Mouse (Mus musculus): ENCODE data around the gene Plekhm3. TPM values are rescaled to one million over a fixed set of nuclear protein-coding genes. Genes with fewer than 3 reads are reported as not detected.

Plekhm3 gene
- polyA plus RNA-seq, 1 experiment from 2014 or later: 13.7 TPM

DNA sequence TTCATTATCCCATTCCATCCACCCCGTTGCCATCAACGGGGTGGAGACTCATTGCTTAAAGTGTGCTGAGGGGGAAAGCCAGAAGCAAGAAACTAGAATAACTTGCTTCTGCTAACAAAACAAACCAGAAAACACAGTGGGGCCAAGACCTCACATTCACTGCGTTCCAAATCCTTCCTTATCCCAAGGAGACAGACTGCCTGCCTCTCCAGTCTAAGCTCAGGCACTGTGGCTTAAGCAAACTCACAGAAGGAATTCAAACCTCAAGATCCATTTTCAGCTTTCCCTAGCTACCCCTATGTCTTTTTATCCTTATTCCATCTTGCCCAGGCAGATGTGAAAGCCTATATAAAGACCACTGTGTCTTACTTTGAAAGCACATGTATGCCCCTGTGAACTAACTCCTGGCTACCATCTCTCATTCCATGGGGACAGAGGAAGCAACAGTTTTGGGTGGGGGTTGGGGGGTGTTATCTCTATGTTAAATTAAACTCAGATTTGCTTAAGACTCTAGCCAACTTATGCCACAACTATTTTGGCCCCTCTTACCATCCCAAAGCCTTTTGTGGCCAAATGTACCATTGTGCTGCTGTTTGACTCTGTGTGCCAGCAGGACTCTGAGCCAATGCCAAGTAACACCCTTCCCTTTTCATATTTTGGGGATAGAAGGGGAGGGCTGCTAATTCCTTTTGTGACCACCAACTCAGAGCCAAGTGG is 112.6 kb downstream of the Plekhm3 start:
- ATAC-seq (ENCODE audit: low read depth): no peak
- no peak overlapping the region for H3K4me2 ChIP-seq
- H3K27me3 ChIP-seq: no peaks in the 10 kb centered on the region
- peaks cover 28% of the 10 kb centered on the region for H3K4me1 ChIP-seq (replicated peaks)
- WGBS: 85% methylated on average over 3 of the region's 3 CpGs
- no peak overlapping the region for H3K4me3 ChIP-seq
- no peak overlapping the region for H3K9ac ChIP-seq
- H3K9me3 ChIP-seq: no peaks in the 10 kb centered on the region
- no peak overlapping the region for H3K27ac ChIP-seq (replicated peaks)
- no peaks in the 10 kb centered on the region for H3K36me3 ChIP-seq

DNA sequence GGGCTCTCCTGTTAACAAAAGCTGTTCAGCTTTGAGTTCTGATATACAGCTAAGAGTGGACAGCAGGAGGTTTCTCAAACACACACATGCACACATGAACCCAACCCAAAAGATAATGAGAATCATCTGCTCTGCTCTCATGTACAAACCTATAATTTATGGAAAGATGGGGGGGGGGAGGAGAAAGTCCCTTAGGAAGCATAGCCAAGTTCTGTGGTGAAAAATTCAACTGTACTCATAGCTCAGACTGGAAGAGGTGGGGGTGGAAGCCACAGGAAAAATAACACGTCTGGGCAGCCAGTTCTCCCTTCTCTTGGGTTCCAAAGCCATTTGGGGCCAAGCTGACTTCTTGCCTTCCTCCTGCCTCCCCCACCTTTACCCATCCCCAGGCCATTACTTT is 115.7 kb downstream of the Plekhm3 start:
- Histone ChIP-seq H3K4me2 (no peak overlapping the region), H3K4me1 (replicated peaks) (peaks cover 5% of the 10 kb centered on the region; the same call in 1 of the 2 replicates), H3K27me3 (no peaks in the 10 kb centered on the region), H3K27ac (replicated peaks) (no peak overlapping the region), H3K4me3 (no peak overlapping the region), H3K9me3 (no peaks in the 10 kb centered on the region), H3K9ac (no peak overlapping the region), H3K36me3 (no peaks in the 10 kb centered on the region)
- ATAC-seq (ENCODE audit: low read depth): no peak
- WGBS: 64% methylated on average over 1 of the region's 1 CpGs

DNA sequence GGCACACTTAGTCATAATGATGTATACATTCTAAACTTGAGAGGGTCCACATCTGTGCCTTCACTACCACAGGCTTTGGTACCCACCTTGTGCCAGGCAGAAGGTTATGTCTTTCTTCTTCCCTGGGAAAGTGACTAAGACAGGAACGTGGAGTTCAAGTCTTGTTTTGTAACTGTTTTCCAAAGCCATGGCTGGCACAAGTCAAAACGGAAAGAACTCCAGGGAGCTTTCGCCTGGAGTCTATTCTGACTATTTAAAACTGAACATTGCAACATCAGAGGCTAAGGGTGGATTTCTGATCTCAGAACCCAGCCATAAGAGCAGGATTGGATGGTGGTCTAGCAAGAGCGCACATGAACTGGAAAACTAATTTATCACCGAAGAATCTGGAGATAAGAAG is 120.0 kb downstream of the Plekhm3 start:
- Histone ChIP-seq H3K4me2 (no peak overlapping the region), H3K4me1 (replicated peaks) (peaks cover 5% of the 10 kb centered on the region; the same call in 1 of the 2 replicates), H3K4me3 (no peak overlapping the region), H3K27me3 (no peaks in the 10 kb centered on the region), H3K9ac (no peak overlapping the region), H3K27ac (replicated peaks) (no peak overlapping the region), H3K36me3 (no peaks in the 10 kb centered on the region), H3K9me3 (no peaks in the 10 kb centered on the region)
- no peak for ATAC-seq (ENCODE audit: low read depth)
- 95% methylated on average over 5 of the region's 5 CpGs for WGBS

DNA sequence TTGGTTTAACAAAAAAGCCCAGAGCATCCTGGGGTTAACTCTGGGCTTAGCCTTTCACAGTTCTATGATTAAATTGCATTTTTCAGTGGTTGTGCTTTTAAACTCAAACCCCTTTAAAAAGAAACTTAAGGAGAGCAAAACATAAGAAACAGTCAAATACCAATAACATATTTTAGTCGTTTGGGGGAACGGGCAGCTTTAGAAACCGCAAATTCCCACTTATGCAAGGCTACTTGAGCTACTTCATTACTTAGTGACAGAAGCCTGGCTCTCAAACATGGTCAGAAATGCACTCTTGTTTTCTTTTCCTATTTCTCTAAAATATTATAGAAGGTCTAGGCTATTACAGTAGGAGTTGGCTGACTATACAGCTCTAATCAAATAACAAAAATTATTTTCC is 120.5 kb downstream of the Plekhm3 start:
- H3K9ac ChIP-seq: no peak overlapping the region
- H3K4me2 ChIP-seq: no peak overlapping the region
- 81% methylated on average over 3 of the region's 3 CpGs for WGBS
- peaks cover 5% of the 10 kb centered on the region; the same call in 1 of the 2 replicates for H3K4me1 ChIP-seq (replicated peaks)
- ATAC-seq (ENCODE audit: low read depth): no peak
- no peaks in the 10 kb centered on the region for H3K27me3 ChIP-seq
- no peaks in the 10 kb centered on the region for H3K36me3 ChIP-seq
- H3K9me3 ChIP-seq: no peaks in the 10 kb centered on the region
- no peak overlapping the region for H3K4me3 ChIP-seq
- H3K27ac ChIP-seq (replicated peaks): no peak overlapping the region

DNA sequence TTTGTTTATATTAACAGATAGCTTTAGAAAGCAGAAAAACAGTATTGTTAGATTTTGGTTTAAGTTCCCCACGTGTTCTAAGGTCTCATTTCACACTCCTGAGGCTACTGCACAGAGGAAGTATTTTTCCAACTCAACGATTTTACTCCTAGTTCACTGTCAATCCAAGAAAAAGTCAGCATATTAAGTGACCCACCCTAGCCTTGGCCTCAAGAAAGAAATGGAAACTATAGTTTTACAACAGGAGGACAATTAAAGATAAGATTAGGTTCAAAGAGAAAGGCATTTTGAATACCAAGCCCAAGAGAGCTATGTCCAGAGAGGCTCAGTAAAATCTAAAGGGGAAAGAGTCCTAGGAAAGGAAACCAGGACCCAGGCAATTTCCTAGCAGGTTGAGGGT is 125.1 kb downstream of the Plekhm3 start:
- no peak overlapping the region for H3K27ac ChIP-seq (replicated peaks)
- H3K4me1 ChIP-seq (replicated peaks): no peaks in the 10 kb centered on the region
- no peaks in the 10 kb centered on the region for H3K9me3 ChIP-seq
- no peak for ATAC-seq (ENCODE audit: low read depth)
- no peak overlapping the region for H3K9ac ChIP-seq
- H3K27me3 ChIP-seq: no peaks in the 10 kb centered on the region
- 70% methylated on average over 2 of the region's 2 CpGs for WGBS
- H3K4me2 ChIP-seq: no peak overlapping the region
- H3K36me3 ChIP-seq: no peaks in the 10 kb centered on the region
- H3K4me3 ChIP-seq: no peak overlapping the region

DNA sequence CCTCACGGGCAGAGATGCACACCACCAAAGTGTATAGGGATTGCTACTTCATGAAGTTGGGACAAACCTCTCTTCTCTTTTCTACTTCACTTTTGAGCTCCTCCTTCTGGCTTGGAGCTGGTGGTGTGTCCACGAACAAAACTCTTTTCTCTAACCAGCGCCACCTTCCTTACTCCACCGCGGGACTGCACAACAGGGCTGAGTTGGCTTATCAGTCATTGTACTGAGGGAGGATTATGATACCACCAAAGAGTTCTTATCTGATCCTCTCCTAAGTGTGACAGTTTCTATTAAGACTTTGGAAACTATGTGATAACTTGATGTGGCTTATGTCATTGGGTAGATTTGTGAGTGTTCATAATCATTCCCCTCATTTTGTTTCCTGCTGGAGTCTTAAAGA is 129.2 kb downstream of the Plekhm3 start:
- Histone ChIP-seq H3K4me3 (no peak overlapping the region), H3K4me2 (no peak overlapping the region), H3K27ac (replicated peaks) (no peak overlapping the region), H3K36me3 (no peaks in the 10 kb centered on the region), H3K9me3 (no peaks in the 10 kb centered on the region), H3K27me3 (no peaks in the 10 kb centered on the region), H3K9ac (no peak overlapping the region), H3K4me1 (replicated peaks) (no peaks in the 10 kb centered on the region)
- no peak for ATAC-seq (ENCODE audit: low read depth)
- 92% methylated on average over 5 of the region's 5 CpGs for whole genome bisulfite sequencing

DNA sequence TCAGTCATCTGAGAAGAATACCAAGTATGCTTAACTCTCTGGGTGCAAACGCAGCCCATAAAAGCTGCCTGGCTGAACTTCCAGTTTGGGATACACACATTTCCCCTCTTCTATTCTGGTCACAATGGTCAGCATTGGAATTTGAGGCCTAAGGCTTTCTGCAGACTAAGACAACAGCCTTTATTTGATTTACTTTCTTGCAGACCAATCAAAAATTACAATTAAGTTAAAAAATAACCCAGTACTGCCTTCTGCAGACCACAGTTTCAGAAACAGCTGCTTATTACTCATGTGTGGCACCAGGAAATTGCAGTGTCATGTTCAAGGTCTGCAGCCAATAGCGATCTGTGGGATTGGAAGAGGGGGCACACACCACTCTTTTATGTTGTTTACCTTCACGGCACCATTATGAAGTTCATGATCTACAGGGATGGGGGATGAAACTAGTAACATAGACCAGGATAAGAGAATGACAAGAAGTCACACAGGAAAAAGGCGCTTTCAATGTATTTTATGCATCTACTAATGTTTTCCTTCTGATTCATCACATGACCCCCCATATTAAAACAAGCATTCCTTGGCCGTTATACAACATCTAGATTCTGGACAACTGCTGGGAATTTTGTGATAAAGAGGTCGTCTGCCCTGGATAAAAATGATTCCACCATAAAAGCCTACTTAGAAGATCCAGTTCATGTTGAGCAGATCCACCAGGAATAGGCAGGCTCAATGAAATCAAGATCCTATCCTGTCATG is 130.1 kb downstream of the Plekhm3 start:
- Histone ChIP-seq H3K4me3 (no peak overlapping the region), H3K36me3 (no peaks in the 10 kb centered on the region), H3K9me3 (no peaks in the 10 kb centered on the region), H3K27me3 (no peaks in the 10 kb centered on the region), H3K4me1 (replicated peaks) (no peaks in the 10 kb centered on the region), H3K4me2 (no peak overlapping the region), H3K9ac (no peak overlapping the region), H3K27ac (replicated peaks) (no peak overlapping the region)
- WGBS: 87% methylated on average over 6 of the region's 6 CpGs
- ATAC-seq (ENCODE audit: low read depth): no peak

DNA sequence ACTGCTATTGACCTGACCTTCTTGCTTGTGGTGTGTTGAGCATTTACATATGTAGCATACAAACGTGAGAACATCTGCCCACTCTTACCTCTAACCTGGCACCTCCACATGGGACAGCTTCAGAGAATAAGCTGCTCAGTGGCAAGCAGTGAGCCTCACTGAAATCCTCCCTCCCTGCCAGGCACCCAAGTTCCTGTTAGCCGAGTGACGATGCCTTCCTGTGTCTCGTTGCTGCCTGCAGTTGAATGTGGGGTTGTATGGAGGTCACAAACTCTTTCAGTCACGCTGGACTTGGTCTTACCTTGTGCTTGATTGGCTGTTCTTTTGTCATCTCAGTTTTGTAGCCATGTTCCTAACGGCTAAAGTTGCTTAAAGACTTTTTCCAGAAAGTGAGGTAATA is 133.1 kb downstream of the Plekhm3 start:
- Histone ChIP-seq H3K27me3 (no peaks in the 10 kb centered on the region), H3K9ac (no peak overlapping the region), H3K4me2 (no peak overlapping the region), H3K4me1 (replicated peaks) (no peaks in the 10 kb centered on the region), H3K27ac (replicated peaks) (no peak overlapping the region), H3K9me3 (no peaks in the 10 kb centered on the region), H3K36me3 (no peaks in the 10 kb centered on the region), H3K4me3 (no peak overlapping the region)
- WGBS: 78% methylated on average over 6 of the region's 6 CpGs
- no peak for ATAC-seq (ENCODE audit: low read depth)

DNA sequence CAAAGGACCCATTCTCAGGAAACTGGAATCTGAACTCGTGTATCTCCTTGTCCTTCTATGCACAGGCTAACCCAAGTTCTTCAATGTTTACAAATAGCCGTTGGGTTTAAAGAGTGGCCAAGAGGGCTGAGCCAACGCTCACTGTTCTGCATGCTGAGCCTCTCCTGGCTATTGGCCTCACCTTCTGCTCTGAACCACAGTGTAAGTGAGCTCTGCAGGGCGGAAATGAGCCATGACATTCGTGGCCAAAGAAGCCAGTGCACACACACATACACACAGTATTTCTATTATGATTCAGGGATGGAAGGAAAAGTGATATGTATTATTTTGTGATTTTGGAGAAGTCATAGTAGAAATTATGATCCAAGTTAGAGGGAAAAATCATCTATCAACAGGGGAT is 138.9 kb downstream of the Plekhm3 start:
- Histone ChIP-seq H3K4me3 (no peak overlapping the region), H3K4me1 (replicated peaks) (no peaks in the 10 kb centered on the region), H3K9me3 (no peaks in the 10 kb centered on the region), H3K27ac (replicated peaks) (no peak overlapping the region), H3K4me2 (no peak overlapping the region), H3K27me3 (no peaks in the 10 kb centered on the region), H3K36me3 (no peaks in the 10 kb centered on the region), H3K9ac (no peak overlapping the region)
- no peak for ATAC-seq (ENCODE audit: low read depth)
- 83% methylated on average over 5 of the region's 5 CpGs for WGBS

DNA sequence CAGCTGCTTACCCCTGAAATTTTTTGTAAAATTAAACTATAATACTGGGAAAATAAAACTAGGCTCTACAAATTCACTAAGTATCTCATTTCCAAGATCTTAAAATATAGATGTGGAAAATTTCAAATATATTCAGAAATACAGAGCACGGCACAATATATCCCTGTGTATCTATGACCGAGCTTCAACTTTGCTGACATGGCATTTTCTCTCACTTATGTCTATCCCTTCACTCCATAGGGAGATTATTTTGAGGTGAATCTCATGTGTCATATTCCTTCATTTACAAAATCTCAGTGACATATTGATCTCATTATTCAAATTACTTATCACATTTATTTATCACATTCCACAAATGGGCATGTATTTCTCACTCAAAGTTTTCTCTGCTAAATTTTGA is 143.4 kb downstream of the Plekhm3 start:
- Histone ChIP-seq H3K9ac (no peak overlapping the region), H3K27ac (replicated peaks) (no peak overlapping the region), H3K9me3 (no peaks in the 10 kb centered on the region), H3K4me1 (replicated peaks) (no peaks in the 10 kb centered on the region), H3K4me3 (no peak overlapping the region), H3K36me3 (no peaks in the 10 kb centered on the region), H3K4me2 (no peak overlapping the region), H3K27me3 (no peaks in the 10 kb centered on the region)
- ATAC-seq (ENCODE audit: low read depth): no peak
- WGBS: 92% methylated on average over 2 of the region's 2 CpGs

DNA sequence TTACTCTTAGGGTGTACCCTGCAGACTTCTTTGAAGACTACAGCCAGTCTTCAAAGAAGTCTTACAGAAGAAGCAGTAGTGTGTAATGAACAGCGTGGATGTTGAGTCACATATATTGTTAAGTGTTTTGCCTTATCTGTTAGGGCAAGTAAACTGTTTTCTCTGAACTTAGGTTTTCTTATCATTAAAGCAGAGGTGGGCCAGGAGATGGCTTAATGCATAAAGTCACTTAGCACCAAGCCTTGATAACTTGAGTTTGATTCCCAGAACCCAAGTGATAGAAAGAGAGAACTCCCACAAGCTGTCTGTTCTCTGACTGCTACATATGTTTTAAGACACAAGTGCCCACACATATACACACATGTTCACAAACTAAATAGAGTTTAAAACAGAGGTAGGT is 144.7 kb downstream of the Plekhm3 start:
- no peak for ATAC-seq (ENCODE audit: low read depth)
- Histone ChIP-seq H3K9me3 (no peaks in the 10 kb centered on the region), H3K9ac (no peak overlapping the region), H3K4me3 (no peak overlapping the region), H3K36me3 (no peaks in the 10 kb centered on the region), H3K27me3 (no peaks in the 10 kb centered on the region), H3K4me1 (replicated peaks) (no peaks in the 10 kb centered on the region), H3K4me2 (no peak overlapping the region), H3K27ac (replicated peaks) (no peak overlapping the region)
- WGBS: 94% methylated on average over 1 of the region's 1 CpGs

DNA sequence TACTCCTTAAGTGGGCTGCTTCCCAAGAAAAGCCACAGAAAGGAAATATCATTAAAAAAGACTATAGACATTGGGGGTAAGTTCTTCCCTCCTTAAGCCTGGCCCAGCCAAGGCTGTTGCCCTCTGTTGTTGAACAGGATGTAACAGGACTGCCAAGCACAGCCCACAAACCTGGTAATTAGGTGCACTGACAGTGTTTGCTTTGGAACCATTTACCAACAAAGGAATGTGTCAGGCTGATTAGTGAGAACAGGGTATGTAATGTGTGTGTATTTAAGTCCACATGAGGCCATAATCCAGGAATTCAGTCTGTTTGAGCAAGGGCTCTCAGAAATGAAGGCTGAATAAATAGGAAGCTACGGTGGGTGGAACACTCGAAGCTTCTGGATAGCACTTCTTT is 147.5 kb downstream of the Plekhm3 start:
- Histone ChIP-seq H3K4me3 (no peak overlapping the region), H3K36me3 (no peaks in the 10 kb centered on the region), H3K9me3 (no peaks in the 10 kb centered on the region), H3K27me3 (no peaks in the 10 kb centered on the region), H3K4me1 (replicated peaks) (peaks cover 14% of the 10 kb centered on the region), H3K27ac (replicated peaks) (no peak overlapping the region), H3K9ac (no peak overlapping the region), H3K4me2 (no peak overlapping the region)
- 65% methylated on average over 2 of the region's 2 CpGs for WGBS
- ATAC-seq (ENCODE audit: low read depth): no peak

DNA sequence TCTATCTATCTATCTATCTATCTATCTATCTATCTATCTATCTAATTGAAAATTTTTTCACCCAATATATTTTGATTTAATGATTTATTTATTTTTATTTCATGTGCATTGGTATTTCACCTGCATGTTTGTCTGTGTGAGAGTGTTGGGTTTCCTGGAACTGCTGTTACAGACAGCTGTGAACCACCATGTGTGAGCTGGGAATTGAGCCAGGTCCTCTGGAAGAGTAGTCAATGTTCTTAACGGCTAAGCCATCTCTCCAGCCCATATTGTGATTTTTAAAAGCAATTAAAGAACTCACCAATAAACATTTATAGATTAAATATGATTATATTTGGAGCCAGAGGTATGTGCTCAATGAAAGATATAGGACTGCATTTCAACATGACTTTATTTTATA is 148.9 kb downstream of the Plekhm3 start:
- no peak overlapping the region for H3K4me3 ChIP-seq
- H3K4me2 ChIP-seq: no peak overlapping the region
- no peak for ATAC-seq (ENCODE audit: low read depth)
- no peak overlapping the region for H3K9ac ChIP-seq
- no peaks in the 10 kb centered on the region for H3K36me3 ChIP-seq
- peaks cover 16% of the 10 kb centered on the region for H3K4me1 ChIP-seq (replicated peaks)
- WGBS: 55% methylated on average over 1 of the region's 1 CpGs
- H3K9me3 ChIP-seq: no peaks in the 10 kb centered on the region
- H3K27me3 ChIP-seq: no peaks in the 10 kb centered on the region
- no peak overlapping the region for H3K27ac ChIP-seq (replicated peaks)

Measured in neural tube, embryonic 13.5 days (tissue).